Mouse (Mus musculus): ENCODE measurements at regions not wholly inside any gene's neighbourhood (a gene's known extent, or its start where the extent isn't known, plus 50 kb on each side); places are given as distances from the start of the nearest gene placed in this dataset.

DNA sequence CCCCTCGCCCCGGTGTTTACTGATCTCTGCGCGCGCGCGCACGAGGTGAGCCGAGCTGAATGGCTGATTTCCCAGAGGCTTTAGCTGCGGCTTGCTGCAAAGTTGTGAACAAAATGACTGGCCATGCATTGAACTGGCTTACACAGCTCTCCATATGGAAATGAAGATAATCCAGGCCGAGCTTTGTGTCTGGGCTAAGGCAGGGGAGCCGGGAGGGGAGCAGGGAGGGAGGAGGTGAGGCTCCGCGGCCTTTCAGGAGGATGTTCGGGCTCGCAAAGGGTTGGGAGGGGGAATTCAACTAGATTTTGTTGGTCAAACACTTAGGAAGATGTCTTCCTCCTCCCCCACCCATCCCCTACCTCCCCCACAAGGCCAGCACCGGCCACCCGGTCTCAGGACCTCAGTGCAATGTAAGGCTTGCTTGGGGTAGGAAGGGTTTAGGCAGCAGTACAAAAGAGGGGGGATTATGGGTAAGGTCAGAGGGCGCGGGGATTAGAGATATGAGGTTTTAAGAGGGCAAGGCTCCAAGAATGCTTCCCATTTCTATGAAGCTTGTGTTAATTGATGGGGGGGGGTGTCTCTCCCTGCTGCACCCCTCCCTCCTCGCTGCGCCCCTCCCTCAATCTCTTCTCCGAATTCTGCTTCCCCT, 143.3 kb upstream of the Lhx5 start:
- DNase-seq (ENCODE audit: low spot score), result peak; percentile 61
- no peak for TF ChIP-seq CTCF (IDR thresholded peaks at IDR 0.05; ENCODE audit: low read depth)
- Histone ChIP-seq H3K36me3 (ENCODE audit: insufficient read depth, low read length) (no peaks in the 10 kb centered on the region), H3K4me2 (ENCODE audit: low read depth, low read length) (peak overlapping the region; percentile 31), H3K27me3 (ENCODE audit: insufficient read depth, low read length) (peaks cover 5% of the 10 kb centered on the region; the same call in 1 of the 2 replicates), H3K4me3 (ENCODE audit: low read length) (no peak overlapping the region), H3K4me1 (ENCODE audit: insufficient read depth, low read length) (peaks cover 7% of the 10 kb centered on the region), H3K9me3 (ENCODE audit: low read length) (0 out of 2 replicates have a peak, but pooled peaks cover 3% of the 10 kb centered on the region), H3K27ac (no peak overlapping the region), H3K9ac (replicated peaks; ENCODE audit: low read length) (no peak overlapping the region)
- WGBS, result 8% methylated on average over 23 of the region's 23 CpGs
- 0 out of 2 replicates have a peak, but pooled peaks have one; percentile 38 for ATAC-seq

DNA sequence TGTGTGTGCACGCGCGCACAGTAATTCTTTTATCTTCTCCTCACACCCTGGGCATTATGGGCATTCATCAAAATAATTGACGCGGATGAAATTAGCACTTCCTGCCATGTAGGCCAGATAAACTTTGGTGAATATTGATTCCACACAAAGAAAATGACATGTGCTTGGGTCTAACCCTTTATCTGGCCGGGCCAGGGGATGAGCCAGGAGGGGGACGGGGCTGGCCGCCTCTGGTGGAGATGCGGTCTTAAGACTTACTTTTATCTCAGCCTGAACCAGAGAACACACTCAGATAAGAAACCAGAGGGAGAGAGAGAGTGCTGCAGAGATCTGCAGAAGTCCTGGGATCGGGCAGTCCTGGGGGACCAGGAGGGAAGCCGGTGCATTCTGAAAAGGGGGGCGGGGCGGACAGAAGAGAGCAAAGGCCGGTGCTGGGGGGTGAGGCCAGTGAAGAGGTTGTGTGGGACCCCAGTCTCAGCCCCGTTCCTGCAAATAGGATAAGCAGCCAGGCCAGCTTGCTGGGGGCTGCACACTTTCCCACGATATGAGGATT, 136.9 kb upstream of the Lhx5 start:
- no peak for DNase-seq (ENCODE audit: low spot score)
- no peak for TF ChIP-seq CTCF (IDR thresholded peaks at IDR 0.05; ENCODE audit: low read depth)
- Histone ChIP-seq H3K27ac (no peak overlapping the region), H3K27me3 (ENCODE audit: insufficient read depth, low read length) (0 out of 2 replicates have a peak, but pooled peaks cover 5% of the 10 kb centered on the region), H3K4me2 (ENCODE audit: low read depth, low read length) (no peak overlapping the region), H3K9ac (replicated peaks; ENCODE audit: low read length) (no peak overlapping the region), H3K9me3 (ENCODE audit: low read length) (0 out of 2 replicates have a peak, but pooled peaks cover 2% of the 10 kb centered on the region), H3K36me3 (ENCODE audit: insufficient read depth, low read length) (no peaks in the 10 kb centered on the region), H3K4me3 (ENCODE audit: low read length) (no peak overlapping the region), H3K4me1 (ENCODE audit: insufficient read depth, low read length) (no peaks in the 10 kb centered on the region)
- 42% methylated on average over 16 of the region's 16 CpGs for WGBS
- no peak for ATAC-seq

DNA sequence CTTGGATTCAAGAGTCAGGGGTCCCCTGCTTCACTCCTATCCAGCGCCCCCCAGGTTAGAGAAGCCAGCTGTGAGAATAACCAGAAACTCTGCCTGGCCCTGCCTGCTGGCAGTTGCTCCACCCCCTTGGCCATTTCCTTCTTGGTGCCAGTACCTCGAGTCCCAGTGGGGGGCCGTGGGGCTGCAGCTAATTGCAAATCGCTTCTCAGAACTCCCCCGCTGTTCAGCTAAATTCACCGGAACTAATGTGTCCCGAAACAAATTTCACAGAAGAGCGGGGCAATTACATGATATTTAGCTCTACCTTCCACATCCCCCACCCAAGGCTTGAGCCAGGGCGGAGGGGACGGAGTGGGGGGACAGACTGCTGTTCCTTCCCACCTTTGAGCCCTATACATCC, 134.3 kb upstream of the Lhx5 start:
- H3K4me2 ChIP-seq (ENCODE audit: low read depth, low read length), result no peak overlapping the region
- no peaks in the 10 kb centered on the region for H3K9me3 ChIP-seq (ENCODE audit: low read length)
- no peak overlapping the region for H3K9ac ChIP-seq (replicated peaks; ENCODE audit: low read length)
- 0 out of 2 replicates have a peak, but pooled peaks cover 5% of the 10 kb centered on the region for H3K4me1 ChIP-seq (ENCODE audit: insufficient read depth, low read length)
- H3K27ac ChIP-seq, result no peak overlapping the region
- H3K4me3 ChIP-seq (ENCODE audit: low read length), result no peak overlapping the region
- DNase-seq (ENCODE audit: low spot score) (peak; percentile 66), ATAC-seq (no peak)
- peaks cover 11% of the 10 kb centered on the region; the same call in 1 of the 2 replicates for H3K27me3 ChIP-seq (ENCODE audit: insufficient read depth, low read length)
- no peaks in the 10 kb centered on the region for H3K36me3 ChIP-seq (ENCODE audit: insufficient read depth, low read length)
- WGBS, result 6% methylated on average over 10 of the region's 10 CpGs
- TF ChIP-seq CTCF (IDR thresholded peaks at IDR 0.05; ENCODE audit: low read depth), result no peak

GRCm38 (mm10) chr5:120297665-120298282, 133.7 kb upstream of the Lhx5 start:
- H3K27ac ChIP-seq, result no peak overlapping the region
- no peaks in the 10 kb centered on the region for H3K36me3 ChIP-seq (ENCODE audit: insufficient read depth, low read length)
- no peak overlapping the region for H3K4me2 ChIP-seq (ENCODE audit: low read depth, low read length)
- no peak overlapping the region for H3K4me3 ChIP-seq (ENCODE audit: low read length)
- H3K9me3 ChIP-seq (ENCODE audit: low read length), result no peaks in the 10 kb centered on the region
- DNase-seq (ENCODE audit: low spot score), result no peak
- ATAC-seq, result no peak
- no peak overlapping the region for H3K9ac ChIP-seq (replicated peaks; ENCODE audit: low read length)
- TF ChIP-seq CTCF (IDR thresholded peaks at IDR 0.05; ENCODE audit: low read depth), result no peak
- 0 out of 2 replicates have a peak, but pooled peaks cover 5% of the 10 kb centered on the region for H3K4me1 ChIP-seq (ENCODE audit: insufficient read depth, low read length)
- H3K27me3 ChIP-seq (ENCODE audit: insufficient read depth, low read length), result peaks cover 11% of the 10 kb centered on the region; the same call in 1 of the 2 replicates
- WGBS, result 49% methylated on average over 3 of the region's 3 CpGs

- Histone ChIP-seq H3K27me3 (ENCODE audit: insufficient read depth, low read length) (peaks cover 7% of the 10 kb centered on the region), H3K36me3 (ENCODE audit: insufficient read depth, low read length) (no peaks in the 10 kb centered on the region), H3K27ac (0 out of 2 replicates have a peak overlapping the region, but pooled peaks have one; percentile 48), H3K4me2 (ENCODE audit: low read depth, low read length) (peak overlapping the region; percentile 59), H3K9me3 (ENCODE audit: low read length) (no peaks in the 10 kb centered on the region), H3K4me3 (ENCODE audit: low read length) (peak overlapping the region; percentile 29), H3K4me1 (ENCODE audit: insufficient read depth, low read length) (0 out of 2 replicates have a peak, but pooled peaks cover 5% of the 10 kb centered on the region), H3K9ac (replicated peaks; ENCODE audit: low read length) (peak overlapping the region; percentile 44; the same call in 1 of the 2 replicates)
- ATAC-seq (0 out of 2 replicates have a peak, but pooled peaks have one; percentile 48), DNase-seq (ENCODE audit: low spot score) (no peak)
- no peak for TF ChIP-seq CTCF (IDR thresholded peaks at IDR 0.05; ENCODE audit: low read depth)
- 3% methylated on average over 12 of the region's 16 CpGs for WGBS
These were observed 129.8 kb upstream of the Lhx5 start for GRCm38 (mm10) chr5:120301672-120302071.

DNA sequence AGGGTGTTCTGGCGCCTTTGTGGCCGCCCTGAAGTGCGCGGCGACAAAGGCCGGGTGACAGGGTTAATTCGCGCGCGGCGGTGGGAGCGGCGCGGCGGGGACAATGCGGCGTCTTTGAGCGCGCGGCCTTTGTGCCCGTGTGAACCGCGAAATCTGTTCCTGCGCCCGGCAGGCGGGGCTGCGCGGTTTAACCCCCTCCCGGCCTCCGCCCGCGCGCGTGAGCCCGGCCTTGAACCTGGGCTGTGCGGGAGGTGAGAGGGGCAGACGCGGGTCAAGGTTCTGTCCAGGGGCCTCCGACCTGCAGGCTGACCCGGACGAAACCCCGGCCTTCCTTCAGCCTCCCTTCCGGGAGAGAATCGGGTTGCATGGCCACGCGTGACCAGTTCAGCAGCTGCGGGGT, 129.2 kb upstream of the Lhx5 start:
- H3K27me3 ChIP-seq (ENCODE audit: insufficient read depth, low read length), result peaks cover 6% of the 10 kb centered on the region
- no peaks in the 10 kb centered on the region for H3K9me3 ChIP-seq (ENCODE audit: low read length)
- peak overlapping the region; percentile 29 for H3K4me3 ChIP-seq (ENCODE audit: low read length)
- DNase-seq (ENCODE audit: low spot score) (peak; percentile 58), ATAC-seq (peak; percentile 34; the same call in 1 of the 2 replicates)
- TF ChIP-seq CTCF (IDR thresholded peaks at IDR 0.05; ENCODE audit: low read depth), result no peak
- no peaks in the 10 kb centered on the region for H3K36me3 ChIP-seq (ENCODE audit: insufficient read depth, low read length)
- 0 out of 2 replicates have a peak, but pooled peaks cover 5% of the 10 kb centered on the region for H3K4me1 ChIP-seq (ENCODE audit: insufficient read depth, low read length)
- no peak overlapping the region for H3K27ac ChIP-seq
- H3K9ac ChIP-seq (replicated peaks; ENCODE audit: low read length), result peak overlapping the region; percentile 44
- H3K4me2 ChIP-seq (ENCODE audit: low read depth, low read length), result peak overlapping the region; percentile 59
- WGBS, result 1% methylated on average over 47 of the region's 47 CpGs
